Comparison of ENCODE assay signal across 21 mouse cellular contexts in the genomic region with DNA sequence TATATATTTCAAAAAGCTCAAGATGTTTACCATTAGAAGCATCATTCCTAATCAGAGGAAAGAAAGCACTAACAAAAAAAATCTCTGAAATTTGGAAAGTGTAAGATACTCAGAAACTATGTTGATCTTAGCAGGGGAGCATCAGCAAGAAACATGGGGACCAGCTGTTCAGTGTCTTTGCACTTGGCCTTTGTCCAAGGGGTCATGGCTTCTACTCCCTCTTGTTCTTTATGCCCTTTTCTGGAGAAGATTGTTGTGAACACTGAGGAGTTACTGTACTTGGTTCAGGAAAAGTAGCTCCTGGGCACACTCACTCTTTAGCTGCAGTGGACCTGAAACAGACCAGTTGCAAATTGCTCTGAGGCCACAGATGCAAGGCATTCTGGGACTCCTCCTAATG.
DNase-seq lines count a peak whose midpoint lies in the region; ATAC-seq and TF ChIP-seq lines count a peak whose summit lies in the region.
"Had no signal": no experiment of that assay in that cellular context is flagged by ENCODE, and none has a peak within 500 bp of the region (broad histone marks: within the 10 kb centered on the region; RNA-seq: fewer than 3 reads in every experiment).

No protein-coding gene starts in this region.

- no peaks in the 10 kb centered on the region for H3K9me3 ChIP-seq in kidney, postnatal 0 days (replicated peaks; ENCODE audit: low read length)
- no peaks in the 10 kb centered on the region for H3K9me3 ChIP-seq in lung, embryonic 14.5 days (ENCODE audit: low read depth, low read length)
- H3K9me3 ChIP-seq: embryonic facial prominence, embryonic 10.5 days; forebrain, embryonic 13.5 days; heart, embryonic 15.5 days had no signal

- H3K36me3 ChIP-seq in kidney, postnatal 0 days (ENCODE audit: insufficient read depth, low read length), result no peaks in the 10 kb centered on the region
- no peaks in the 10 kb centered on the region for H3K36me3 ChIP-seq in kidney, adult 2 months (ENCODE audit: control insufficient read depth, insufficient read depth, low read length)
- no peaks in the 10 kb centered on the region for H3K36me3 ChIP-seq in lung, embryonic 14.5 days (ENCODE audit: insufficient read depth)
- H3K36me3 ChIP-seq: embryonic facial prominence, embryonic 10.5 days; heart, embryonic 15.5 days had no signal

- peak; percentile 37 for DNase-seq in kidney, postnatal 0 days (ENCODE audit: low spot score)
- DNase-seq in kidney, adult 2 months, result no peak
- peak; percentile 71 for DNase-seq in lung, embryonic 14.5 days
- DNase-seq in lung, adult 2 months, result no peak
- peak; percentile 13 for DNase-seq in NIH3T3 (ENCODE audit: low read depth)
- DNase-seq in lung, postnatal 14 days, result peak; percentile 5
- no peak for DNase-seq in adrenal gland, adult 8-10 months
- no peak for DNase-seq in layer of hippocampus, adult 11-12 months (ENCODE audit: low spot score)
- DNase-seq: adrenal gland, postnatal 25 days; cerebellum, adult 18-20 months; cerebellum, adult 9-11 months; cerebellum, postnatal 36 days; forebrain, postnatal 0 days; gastrocnemius, postnatal 14 days; heart, adult 2 months had no signal

- no peaks in the 10 kb centered on the region for H3K4me1 ChIP-seq in kidney, postnatal 0 days (replicated peaks; ENCODE audit: insufficient read depth, low read length)
- no peaks in the 10 kb centered on the region for H3K4me1 ChIP-seq in kidney, adult 2 months (ENCODE audit: control insufficient read depth, insufficient read depth, low read length)
- H3K4me1 ChIP-seq in lung, embryonic 14.5 days (ENCODE audit: insufficient read depth), result no peaks in the 10 kb centered on the region
- H3K4me1 ChIP-seq in lung, adult 2 months (ENCODE audit: control insufficient read depth, insufficient read depth, low read length), result no peaks in the 10 kb centered on the region
- H3K4me1 ChIP-seq: embryonic facial prominence, embryonic 10.5 days; forebrain, embryonic 13.5 days; heart, embryonic 15.5 days had no signal

- no peak overlapping the region for H3K4me2 ChIP-seq in kidney, postnatal 0 days (ENCODE audit: low read length)
- H3K4me2 ChIP-seq in lung, embryonic 14.5 days, result no peak overlapping the region
- H3K4me2 ChIP-seq: forebrain, embryonic 13.5 days; heart, embryonic 11.5 days; heart, embryonic 15.5 days had no signal

- H3K27me3 ChIP-seq in kidney, postnatal 0 days (ENCODE audit: insufficient read depth, low read length), result no peaks in the 10 kb centered on the region
- H3K27me3 ChIP-seq in kidney, adult 2 months (replicated peaks; ENCODE audit: control insufficient read depth, insufficient read depth, low read length), result no peaks in the 10 kb centered on the region
- no peaks in the 10 kb centered on the region for H3K27me3 ChIP-seq in lung, embryonic 14.5 days (ENCODE audit: insufficient read depth, low read length)
- H3K27me3 ChIP-seq: forebrain, embryonic 13.5 days; heart, embryonic 15.5 days had no signal

- ATAC-seq in kidney, postnatal 0 days (replicated peaks; ENCODE audit: low FRiP score, low read depth), result no peak
- ATAC-seq in lung, embryonic 14.5 days (ENCODE audit: insufficient read depth), result peak; percentile 66
- ATAC-seq: activated CD4-positive, CD25-positive, alpha-beta regulatory T cell, adult 4 months; forebrain, embryonic 13.5 days; forebrain, postnatal 0 days; Patski had no signal

- H3K4me3 ChIP-seq in kidney, postnatal 0 days (replicated peaks; ENCODE audit: low read depth, low read length), result no peak overlapping the region
- no peak overlapping the region for H3K4me3 ChIP-seq in kidney, adult 2 months (ENCODE audit: insufficient read depth, low read depth, low read length)
- no peak overlapping the region for H3K4me3 ChIP-seq in lung, embryonic 14.5 days (ENCODE audit: low read depth, low read length)
- H3K4me3 ChIP-seq in lung, adult 2 months (replicated peaks; ENCODE audit: extremely low read depth, low read depth, low read length), result no peak overlapping the region
- H3K4me3 ChIP-seq: embryonic facial prominence, embryonic 10.5 days; forebrain, embryonic 13.5 days; heart, adult 2 months; heart, embryonic 15.5 days had no signal

- no peak overlapping the region for H3K9ac ChIP-seq in kidney, postnatal 0 days (ENCODE audit: low read depth, low read length)
- no peak overlapping the region for H3K9ac ChIP-seq in lung, embryonic 14.5 days
- H3K9ac ChIP-seq: forebrain, embryonic 13.5 days; forebrain, postnatal 0 days; heart, embryonic 15.5 days had no signal

- H3K27ac ChIP-seq in kidney, postnatal 0 days, result no peak overlapping the region
- no peak overlapping the region for H3K27ac ChIP-seq in kidney, adult 2 months (ENCODE audit: insufficient read depth, low read depth, low read length)
- no peak overlapping the region for H3K27ac ChIP-seq in lung, embryonic 14.5 days (ENCODE audit: low read depth)
- H3K27ac ChIP-seq: embryonic facial prominence, embryonic 10.5 days; forebrain, embryonic 13.5 days; heart, adult 2 months; heart, embryonic 15.5 days had no signal

- no peak for TF ChIP-seq CTCF in kidney, postnatal 0 days (IDR thresholded peaks at IDR 0.05; ENCODE audit: low read depth)
- TF ChIP-seq CTCF in kidney, adult 2 months (conservative IDR thresholded peaks at IDR 0.05; ENCODE audit: insufficient read depth, insufficient read length, low read depth, low read length), result no peak
- TF ChIP-seq CTCF in lung, embryonic 14.5 days (IDR thresholded peaks at IDR 0.05; ENCODE audit: low read depth), result no peak
- no peak for TF ChIP-seq CTCF in lung, adult 2 months (IDR thresholded peaks at IDR 0.05; ENCODE audit: insufficient read depth, low read length)

- TF ChIP-seq POLR2A in kidney, adult 2 months (IDR thresholded peaks at IDR 0.05; ENCODE audit: low read depth, low read length), result no peak
- TF ChIP-seq POLR2A in lung, adult 2 months (IDR thresholded peaks at IDR 0.05; ENCODE audit: borderline replicate concordance, extremely low read depth, low read depth, low read length), result no peak

Comparison
In these comparisons a context has a peak if more than half of its experiments do, and no peak if none do; other contexts are left out.
1. DNase-seq: peak in kidney, postnatal 0 days (single experiment), lung, embryonic 14.5 days (single experiment), NIH3T3 (single experiment) and lung, postnatal 14 days (single experiment); none in kidney, adult 2 months (single experiment), lung, adult 2 months (single experiment), adrenal gland, adult 8-10 months (single experiment) and layer of hippocampus, adult 11-12 months (single experiment).